Mouse (Mus musculus) urinary bladder, postnatal 4 days (tissue): ENCODE results near the gene Gm20388.
A peak's percentile ranks its signal among the peaks of the same experiment; 100 is the strongest.
"Not testable (repeated sequence)": the region's sequence is repeated elsewhere in the genome, so short reads cannot be mapped to it uniquely, and the experiment has no call there.

Experiments used
- DNase-seq, 2 experiments: peaks; one replicate each; pipeline ENCODE4 v3.0.0; 2021 to 2022; ENCODE audit warnings: low spot score in 2 of 2

Gm20388 gene

DNA sequence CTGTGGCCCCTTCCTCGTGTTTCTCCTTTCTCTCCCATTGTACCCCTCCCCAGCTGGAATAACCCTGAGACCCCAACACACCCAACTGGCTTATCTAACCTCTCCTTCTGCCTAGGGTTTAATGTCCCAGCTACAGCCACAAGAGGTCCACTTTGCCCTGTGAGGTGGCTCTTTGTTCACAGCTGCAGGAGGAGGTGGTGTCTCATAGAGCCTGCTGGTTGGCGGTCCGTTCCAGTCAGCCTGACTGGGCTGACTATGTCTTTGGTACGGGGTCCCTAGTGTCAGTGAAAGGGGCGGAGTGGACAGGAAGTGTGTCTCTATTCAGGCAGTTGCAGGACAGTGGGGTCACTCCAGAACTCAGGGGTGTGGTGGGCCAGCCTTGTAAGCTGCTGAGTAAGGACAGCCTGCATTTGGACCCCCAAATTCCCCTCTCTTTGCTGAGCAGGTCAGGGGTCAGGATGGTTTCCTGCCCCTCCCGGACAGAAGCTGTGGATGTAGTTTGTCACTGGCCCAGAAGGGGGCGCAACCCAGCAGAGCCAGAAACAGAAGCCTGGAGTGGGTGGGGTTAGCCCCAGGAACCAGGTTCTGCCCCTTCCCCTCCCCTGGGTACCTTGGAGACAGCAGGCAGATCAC is 453.6 kb downstream of the Gm20388 start:
- no peak for DNase-seq

DNA sequence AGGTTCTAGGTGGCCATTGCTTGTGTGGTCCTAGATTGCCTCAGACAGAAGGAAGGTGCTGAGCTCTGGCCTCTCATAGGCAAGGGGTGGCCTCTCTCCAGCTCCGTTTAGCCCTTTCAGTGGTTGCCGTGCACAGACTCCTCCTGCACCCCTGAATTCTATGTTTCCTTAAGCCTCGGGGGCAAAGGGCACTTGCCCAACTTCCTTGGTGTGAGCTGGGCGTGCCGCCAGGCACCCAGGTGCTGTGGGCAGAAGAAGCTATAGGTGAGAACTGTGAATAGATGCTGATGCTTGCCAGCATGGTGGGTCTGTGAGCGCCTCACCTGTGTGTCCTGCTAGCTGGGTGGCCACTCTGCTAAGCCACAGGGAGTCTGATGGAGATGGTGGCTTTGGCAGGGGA is 456.2 kb downstream of the Gm20388 start:
- DNase-seq: no peak

DNA sequence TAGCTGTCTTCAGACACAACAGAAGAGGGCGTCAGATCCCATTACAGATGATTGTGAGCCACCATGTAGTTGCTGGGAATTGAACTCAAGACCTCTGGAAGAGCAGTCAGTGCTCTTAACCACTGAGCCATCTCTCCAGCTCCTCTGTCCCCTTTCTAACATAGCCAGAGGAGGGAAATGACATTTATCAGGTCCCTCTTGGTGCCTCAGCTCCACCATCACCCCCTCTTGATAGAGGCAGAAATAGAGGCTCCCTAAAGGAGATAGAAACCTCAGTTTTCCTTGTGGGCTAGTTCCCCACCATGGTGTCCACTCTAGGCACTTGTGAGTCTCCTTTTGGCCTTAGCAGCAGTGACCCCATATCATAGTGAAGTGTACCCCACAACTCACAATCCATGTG is 457.6 kb downstream of the Gm20388 start:
- DNase-seq: not testable (repeated sequence)

DNA sequence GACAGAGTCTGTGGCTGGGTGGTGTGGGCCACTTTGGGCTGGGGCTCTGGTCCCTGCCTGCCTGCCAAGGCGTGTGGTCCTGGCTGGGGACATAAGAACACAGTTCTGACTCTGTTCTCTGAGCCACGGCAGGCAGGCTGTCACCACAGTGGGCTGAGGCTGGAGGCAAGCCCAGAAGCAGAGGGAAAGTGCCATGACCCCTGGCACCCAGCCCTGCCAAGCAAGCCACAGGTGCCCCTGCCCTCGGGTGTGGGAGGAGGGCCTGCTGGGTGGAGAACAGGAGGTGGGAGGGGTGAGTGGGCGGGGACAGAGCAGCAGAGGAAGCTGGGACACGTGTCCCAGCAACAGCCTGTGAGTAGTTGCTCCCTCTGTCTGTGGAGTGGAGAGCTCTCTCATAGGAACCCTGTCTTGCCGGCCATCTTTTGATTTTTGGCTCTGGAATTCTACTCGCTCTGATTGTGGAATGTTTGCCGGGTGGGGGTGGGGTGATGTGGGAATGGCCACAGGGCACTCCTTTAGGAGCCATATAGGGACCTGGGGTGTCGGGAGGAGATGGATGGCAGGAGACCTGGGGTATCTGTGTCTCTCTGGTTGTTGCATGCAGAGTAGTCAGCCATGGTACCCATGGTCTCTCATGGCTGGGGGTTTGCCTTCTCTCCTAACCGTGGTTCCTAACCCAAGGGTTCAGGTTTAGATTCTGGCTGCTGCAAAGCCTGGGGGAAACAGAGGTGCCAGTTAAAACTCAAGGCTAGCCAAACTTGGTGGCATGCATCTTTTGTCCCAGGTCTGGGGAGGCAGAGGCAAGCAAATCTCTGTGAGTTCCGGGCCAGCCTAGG is 458.4 kb downstream of the Gm20388 start:
- DNase-seq: peak; percentile 78 to 87

DNA sequence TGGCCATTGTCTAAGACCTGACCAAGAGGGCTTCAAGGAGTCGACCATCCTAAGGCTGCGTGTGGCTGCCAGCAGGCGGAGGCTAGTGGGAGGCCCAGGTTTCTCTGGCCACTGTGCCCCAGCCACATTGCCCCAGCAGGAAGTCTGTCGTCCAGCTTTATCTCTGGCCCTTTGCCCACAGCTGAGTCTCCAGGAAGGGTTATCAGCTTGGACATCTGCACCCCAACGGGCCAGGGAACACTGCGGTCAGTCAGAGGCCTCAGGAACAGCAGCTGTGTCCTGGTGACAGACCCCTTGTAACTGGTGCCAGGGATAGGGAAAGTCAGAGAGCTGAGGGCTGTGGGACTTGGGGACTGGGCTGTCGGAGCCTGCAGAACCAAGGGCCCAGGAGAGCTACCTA is 459.3 kb downstream of the Gm20388 start:
- DNase-seq: no peak

DNA sequence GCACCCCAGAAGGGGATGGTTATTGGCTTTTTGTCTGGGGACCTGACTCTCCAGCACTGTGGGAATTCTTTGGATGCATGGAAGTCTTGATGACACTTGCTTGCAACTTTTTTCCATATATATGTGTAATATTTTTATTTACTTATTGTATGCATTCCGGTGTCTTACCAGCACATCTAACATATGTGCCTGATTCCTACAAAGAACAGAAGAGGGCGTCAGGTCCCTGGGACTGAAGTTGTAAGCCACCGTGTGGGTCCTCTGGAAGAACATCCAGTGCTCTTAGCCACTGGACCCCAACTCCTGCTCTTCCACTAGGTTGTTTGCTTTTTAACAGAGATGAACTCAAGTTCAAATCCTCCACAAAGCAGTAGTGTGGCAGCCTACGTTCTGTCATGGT is 459.8 kb downstream of the Gm20388 start:
- no peak for DNase-seq

DNA sequence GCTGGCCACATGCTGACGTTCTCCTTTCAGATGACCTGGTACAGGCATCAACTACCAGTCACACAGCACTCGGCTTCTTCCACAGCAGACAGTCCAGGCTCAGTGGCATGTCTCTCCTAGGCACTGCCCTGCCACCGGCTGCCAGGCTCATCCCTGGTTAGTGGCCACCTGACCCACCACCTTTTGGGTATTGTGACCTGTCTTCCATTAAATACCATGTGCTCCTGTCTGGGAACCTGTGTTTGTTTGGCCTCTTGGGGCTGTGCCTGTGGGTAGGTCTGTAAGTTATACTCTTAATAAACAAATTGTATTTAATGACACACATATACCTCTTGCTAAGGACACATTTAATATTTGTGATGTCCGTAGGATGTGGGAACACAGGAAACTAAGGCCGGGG is 460.5 kb downstream of the Gm20388 start:
- no peak for DNase-seq

DNA sequence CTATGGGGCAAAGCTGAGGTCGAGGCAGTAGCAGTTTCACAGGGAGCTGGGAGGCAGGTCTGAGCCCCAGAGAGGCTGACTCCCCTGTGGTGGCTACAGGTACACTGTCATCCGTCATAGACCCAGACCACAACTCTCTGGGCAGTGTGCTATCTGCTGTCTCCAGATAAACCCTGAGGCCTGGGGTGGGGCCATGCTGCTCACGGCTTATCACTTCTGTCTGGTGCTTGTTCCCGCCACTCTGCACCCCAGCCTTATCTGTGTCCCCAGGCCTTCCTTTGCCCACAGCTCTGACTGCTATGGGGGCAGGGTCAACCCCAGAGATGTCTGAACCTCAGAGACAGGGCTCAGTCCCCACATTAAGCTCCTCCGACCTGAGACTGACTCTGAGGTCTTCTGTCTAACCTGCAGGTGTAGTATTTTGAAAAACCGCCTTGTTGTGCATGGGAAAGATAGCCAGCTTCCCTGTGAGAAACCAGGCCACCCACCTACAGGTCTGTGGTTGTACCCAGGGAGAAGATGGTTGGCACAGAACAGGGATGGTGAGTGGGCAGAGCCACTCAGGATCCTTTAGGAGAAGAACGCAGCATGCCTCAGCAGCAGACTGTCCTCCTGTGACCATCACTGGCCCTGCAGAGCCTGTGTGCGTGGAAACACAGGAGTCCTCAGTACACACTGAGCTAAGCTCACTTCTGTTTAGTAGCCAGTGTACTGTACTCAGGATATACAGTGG is 461.2 kb downstream of the Gm20388 start:
- DNase-seq: no peak

DNA sequence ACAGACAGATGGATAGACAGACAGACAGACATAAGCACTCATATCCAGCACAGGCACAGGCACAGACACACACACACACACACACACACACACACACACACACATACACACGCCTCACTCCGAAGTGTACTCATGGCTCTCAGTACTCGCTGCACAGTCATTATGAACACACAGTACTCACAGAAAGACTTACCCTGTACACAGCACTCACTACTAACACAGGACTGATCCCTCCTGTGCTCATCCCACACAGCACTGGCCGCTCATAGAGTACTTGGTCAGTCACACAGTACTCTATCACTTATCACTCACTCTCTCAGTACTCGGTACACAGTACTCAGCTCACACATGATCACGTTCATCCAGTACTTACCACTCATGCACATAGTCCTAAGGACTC is 462.0 kb downstream of the Gm20388 start:
- DNase-seq: no peak

DNA sequence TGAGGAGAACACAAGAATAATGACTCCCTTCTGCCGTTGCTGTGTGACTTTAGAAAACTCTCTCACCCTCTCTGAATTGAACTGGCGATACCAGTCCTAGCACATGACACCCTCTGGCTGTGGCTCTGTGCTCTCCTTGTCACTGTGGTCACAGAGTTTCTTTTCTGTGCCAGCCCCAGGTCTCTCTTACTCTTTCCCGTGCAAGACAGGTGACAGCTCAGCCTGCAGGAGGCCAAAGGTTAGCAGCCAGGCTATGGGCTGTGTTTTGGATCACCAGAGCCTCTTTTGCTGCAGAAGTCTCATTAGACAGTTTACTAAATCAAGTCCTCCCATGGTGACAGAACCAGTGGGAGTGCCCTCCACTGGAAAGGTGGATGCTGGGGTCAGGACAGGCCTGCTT is 463.0 kb downstream of the Gm20388 start:
- DNase-seq: no peak

DNA sequence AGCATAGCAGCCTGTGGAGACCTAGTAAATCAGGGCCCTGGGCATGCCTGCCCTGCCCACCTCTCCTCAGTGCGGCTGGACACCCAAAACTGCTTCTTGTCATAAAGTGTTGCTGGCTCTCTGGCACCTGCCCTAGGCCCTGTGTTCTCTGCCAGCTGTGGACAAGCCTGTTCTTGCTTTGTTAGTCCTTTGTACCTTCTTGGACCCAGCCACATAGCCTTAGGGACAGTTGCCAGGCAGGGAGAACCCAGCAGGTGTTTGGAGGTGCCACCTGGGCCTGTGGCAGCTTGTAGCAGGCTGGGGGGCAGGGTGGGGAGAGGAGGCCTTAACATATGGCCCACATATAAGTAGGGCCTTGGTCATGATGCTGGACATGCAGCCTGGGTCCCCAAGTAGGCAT is 463.4 kb downstream of the Gm20388 start:
- DNase-seq: no peak

DNA sequence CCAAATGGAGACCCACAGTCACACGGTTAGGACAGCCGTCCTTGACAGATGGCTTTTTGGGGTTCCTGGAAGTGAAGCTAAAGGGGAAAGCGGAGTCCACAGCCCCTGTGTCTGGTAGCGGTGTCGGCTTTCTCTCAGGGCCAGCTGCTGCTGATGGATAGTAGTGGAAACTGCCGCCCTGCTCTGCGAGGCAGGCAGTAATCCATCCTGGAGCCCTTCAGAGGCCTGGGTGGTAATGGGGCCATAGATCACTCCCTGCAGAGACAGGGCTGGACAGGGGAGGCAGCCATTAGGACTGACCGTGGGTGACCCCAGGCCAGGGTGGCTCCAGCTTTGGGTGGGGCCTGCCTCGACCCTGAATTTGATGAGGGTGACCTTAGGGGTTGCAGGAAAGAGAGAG is 463.9 kb downstream of the Gm20388 start:
- no peak for DNase-seq

DNA sequence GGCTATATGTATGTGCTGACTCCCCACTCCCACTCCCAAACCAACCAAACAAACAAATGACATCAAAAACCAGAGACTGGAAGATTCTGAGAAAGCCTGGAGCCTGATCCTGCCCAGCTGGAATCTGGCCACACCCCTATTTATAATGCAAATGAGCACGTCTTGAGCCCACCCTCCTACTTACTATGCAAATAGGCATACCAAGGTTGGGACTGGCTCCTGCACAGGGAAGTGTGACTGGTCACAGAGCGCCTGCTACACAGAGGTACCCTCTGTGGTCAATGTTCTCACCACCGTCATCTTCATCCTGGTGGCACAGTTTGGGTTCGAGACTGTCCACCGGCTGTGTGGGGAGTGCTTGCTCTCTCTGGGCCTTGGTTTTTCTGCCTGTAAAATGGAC is 464.5 kb downstream of the Gm20388 start:
- no peak for DNase-seq

DNA sequence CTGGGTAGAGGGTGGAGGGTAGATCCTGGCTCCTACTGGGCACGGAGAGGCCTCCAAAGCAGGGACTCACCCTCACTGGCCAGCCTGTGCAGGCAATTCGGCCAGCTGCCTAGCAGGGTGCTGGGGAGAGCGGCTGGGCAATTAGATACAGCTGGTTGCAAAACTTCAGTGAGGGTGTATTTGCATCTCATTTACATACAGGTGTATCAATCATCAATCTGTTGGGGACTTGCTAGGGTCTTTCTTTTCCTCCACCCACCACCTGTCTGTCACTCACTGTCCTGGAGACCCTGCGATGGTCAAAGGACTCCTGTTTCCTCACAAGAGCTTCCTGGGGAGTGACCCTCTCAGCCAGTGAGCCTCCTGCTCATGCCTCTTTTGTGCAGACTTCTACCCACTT is 465.6 kb downstream of the Gm20388 start:
- DNase-seq: no peak

DNA sequence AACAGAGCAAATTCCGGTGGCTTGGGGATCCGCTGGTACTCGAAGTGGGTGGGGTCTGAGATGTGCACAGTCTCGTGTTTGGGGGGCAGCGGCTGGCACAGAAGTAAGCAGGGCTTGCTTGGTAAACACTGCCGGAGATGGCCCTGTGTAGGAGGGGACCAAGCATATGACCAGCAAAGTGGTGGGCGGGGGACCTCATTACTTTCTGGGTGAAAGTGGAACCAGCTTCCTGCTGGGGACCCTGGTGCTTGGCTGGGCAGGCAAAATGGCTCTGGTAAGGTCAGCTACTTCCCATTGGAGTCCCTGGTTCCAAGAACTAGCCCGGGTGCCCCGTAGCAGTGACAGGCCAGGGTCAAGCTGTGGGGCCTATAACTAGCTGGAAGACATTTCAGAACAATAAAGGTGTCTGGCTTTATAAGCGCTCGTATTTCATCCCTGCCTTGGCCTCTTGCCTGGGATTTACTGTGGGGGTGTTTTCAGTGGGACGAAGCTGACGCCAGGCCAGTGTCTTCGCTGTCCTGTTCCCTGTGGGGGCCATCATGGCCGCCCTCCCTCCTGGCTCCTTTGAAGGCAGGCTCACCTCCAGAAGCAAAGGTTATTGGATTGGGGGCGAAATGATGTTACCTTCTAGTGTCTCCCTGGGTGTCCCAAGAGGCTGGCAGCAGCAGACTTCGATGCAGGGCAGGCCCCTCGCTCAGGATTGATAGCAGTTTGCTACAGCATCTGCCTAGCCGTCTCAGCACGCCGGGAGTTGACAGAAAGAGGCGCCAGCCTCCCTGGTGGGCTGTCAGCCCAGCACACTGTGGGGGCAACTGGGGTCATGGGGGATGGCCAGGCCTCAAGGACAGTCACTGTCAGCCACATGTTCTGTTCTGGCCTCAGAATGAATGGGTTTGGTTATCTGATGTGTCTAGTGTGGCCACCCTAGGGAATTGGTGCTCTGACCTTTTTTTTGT is 466.5 kb downstream of the Gm20388 start:
- no peak for DNase-seq

DNA sequence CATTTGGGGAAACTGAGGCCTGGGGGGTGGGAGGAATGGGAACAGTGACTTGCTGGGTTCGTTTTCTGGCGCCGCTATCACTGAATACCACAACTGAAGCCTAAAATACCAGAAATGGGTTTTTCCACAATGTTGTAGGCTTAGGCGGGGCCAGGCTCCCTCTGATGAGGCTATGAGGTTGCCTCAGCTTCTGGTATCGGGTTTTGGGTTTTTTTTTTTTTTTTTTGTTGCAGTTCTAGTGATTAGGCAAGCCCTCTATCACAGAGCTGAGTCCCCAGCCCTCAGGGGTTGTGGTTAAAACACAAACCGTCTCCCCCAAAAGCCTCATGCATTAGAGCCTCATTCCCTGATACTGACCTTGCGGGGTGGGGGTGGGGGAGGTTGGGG is 467.2 kb downstream of the Gm20388 start:
- DNase-seq: no peak

DNA sequence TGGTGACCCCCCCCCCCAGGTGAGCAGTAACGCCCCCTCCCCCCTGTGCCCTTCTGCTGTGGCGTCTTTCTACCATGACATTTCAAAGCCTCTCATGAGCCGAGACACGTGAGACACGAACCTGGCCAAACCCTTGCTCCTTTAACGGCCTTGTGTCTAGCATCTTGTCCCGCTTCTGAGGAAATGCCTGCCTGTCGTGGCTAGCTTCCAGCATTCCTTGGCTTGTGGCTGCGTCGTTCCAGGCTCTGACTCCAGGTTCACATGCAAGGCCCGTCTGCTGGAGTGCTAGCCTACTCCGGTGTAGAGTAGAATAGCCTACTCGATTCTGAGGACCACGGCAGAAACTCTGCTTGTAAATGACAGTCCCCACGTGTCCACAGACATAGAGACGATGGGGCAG is 467.7 kb downstream of the Gm20388 start:
- peak in 1 of 2 experiments; percentile 55 for DNase-seq

DNA sequence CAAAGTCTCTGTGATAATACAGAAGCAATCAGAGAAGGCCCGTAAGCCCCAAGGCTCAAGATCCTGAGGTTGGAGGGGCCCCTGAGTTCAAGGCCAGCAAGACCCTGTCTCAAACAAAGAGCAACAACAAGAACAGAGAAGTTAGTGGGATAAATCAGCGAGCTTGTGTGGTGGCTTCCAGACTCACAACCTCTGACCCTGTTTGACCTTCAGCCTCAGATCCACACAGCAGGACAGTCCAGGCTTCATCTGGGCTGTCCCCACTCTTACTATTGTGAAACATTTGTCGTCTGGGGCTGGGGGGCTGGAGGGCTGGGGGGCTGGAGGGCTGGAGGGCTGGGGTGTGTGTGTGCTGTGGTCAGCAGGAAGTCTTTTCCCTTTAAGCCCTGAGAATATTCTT is 468.4 kb downstream of the Gm20388 start:
- no peak for DNase-seq

DNA sequence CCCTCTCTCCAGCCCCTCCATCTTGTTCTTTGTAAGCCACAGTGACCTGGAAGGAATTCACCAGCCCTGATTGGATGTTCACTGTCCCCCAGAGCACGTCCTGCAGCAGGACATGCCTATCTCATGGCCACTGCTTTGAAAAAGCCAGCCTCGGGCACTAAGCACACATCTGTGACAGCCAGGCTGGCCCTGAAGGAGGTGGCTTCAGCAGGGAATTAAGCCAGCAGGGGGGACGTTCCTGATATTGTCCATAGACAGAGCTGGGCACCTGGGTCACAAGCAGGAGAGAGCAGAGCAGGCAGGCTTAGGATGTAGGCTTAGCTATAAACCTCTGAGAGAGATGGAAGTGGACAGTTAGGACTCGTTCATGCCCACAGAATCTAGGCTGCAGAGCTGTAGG is 471.2 kb downstream of the Gm20388 start:
- no peak for DNase-seq

DNA sequence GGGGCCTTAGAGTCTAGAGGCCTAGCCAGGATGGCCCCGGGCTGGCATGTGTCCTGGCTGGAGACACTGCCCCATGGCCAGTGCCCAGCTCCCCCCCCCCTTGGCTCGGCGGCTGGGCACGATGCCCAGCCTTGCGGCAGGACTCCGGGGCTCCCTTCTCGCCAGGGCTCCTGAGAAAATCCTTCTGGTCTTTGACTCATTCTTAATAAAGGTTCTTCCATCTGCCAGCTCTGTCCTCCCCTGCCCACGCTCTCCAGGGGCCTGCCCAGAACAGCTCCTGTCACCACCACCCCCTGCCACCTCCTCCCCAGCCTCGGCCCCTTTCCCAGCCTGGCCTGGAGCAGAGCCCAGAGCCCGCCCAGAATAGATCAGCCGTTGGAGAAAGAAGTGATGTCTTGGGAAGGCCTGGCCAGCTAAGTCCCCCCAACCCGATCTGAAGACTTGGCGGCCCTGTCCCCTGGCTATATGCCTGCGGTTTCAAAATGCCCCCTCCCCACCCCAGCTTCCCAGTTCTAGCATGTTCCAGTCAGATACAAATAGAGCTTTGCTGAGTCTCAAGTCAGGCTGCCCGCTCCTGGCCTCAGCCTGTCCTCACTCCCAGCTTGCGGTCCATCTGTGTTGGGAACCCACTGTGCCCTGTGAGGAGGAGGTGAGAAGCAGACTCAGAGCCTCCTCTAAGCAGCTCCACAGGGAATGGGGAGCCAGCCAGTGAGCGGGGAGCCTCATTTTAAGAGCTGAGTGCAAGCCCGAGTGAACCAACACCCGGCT is 472.0 kb downstream of the Gm20388 start:
- peak; percentile 82 to 86 for DNase-seq

DNA sequence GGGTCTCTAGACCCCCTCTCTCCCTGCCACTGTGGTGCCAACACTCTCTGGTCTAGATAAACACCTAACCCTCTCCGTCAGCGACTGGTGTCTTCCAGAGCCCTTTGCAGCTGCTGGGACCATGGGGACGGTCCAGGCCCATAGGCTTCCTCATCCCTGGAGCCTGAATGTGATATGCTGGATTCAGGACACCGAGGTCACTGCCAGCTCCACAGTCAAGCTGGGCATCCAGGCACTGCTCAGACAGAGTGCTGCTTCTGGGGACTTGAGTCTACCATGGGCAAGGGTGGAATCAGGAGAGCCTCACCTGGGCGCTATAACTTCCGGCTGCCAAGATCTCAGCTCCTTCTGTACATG is 472.5 kb downstream of the Gm20388 start:
- no peak for DNase-seq
